Mouse (Mus musculus) testis, adult 2 months (tissue): ENCODE data around the gene Coq4. TPM values are rescaled to one million over a fixed set of nuclear protein-coding genes. Genes with fewer than 3 reads are reported as not detected.

Source experiments
- H3K27ac ChIP-seq: fragments of 200-500 bp; 2 replicates; pipeline ENCODE4 v1.5.1; 2012; ENCODE audit warnings: low read depth, low read length; ENCODE audit not compliant: control insufficient read depth, insufficient read depth
- H3K27me3 ChIP-seq: fragments of 200-500 bp; 2 replicates; pipeline ENCODE4 v1.6.1; 2012; ENCODE audit warnings: mild to moderate bottlenecking, low read length, moderate library complexity; ENCODE audit not compliant: control insufficient read depth, insufficient read depth
- H3K36me3 ChIP-seq: fragments of 200-500 bp; 2 replicates; pipeline ENCODE4 v1.6.1; 2012; ENCODE audit warnings: mild to moderate bottlenecking, low read length; ENCODE audit not compliant: control insufficient read depth, insufficient read depth
- H3K4me1 ChIP-seq: fragments of 200-500 bp; 2 replicates; pipeline ENCODE4 v1.6.1; 2012; ENCODE audit warnings: low read length; ENCODE audit not compliant: control insufficient read depth, insufficient read depth
- H3K4me3 ChIP-seq: fragments of 200-500 bp; 2 replicates; pipeline ENCODE4 v1.5.1; 2012; ENCODE audit warnings: low read depth, mild to moderate bottlenecking, low read length, moderate library complexity, mixed read lengths; ENCODE audit not compliant: control insufficient read depth
- CTCF ChIP-seq: fragments of 200-500 bp; IDR thresholded peaks from 2 replicates; pipeline ENCODE4 v1.5.1; 2012; ENCODE audit warnings: low read depth, mild to moderate bottlenecking, inconsistent platforms, low read length, moderate library complexity; ENCODE audit not compliant: control insufficient read depth, insufficient read depth, insufficient replicate concordance
- POLR2A ChIP-seq: fragments of 200-500 bp; IDR thresholded peaks from 2 replicates; pipeline ENCODE4 v1.6.1; 2012; ENCODE audit warnings: low read depth, mild to moderate bottlenecking, inconsistent platforms, low read length, moderate library complexity; ENCODE audit not compliant: control insufficient read depth
- polyA plus RNA-seq: library from polyadenylated mRNA; depleted of rRNA; stranded (reverse); fragments of >200 nt; gene quantifications from 2 replicates; pipeline ENCODE4 v1.2.3, GENCODE M21; 2012

The Coq4 gene
- polyA plus RNA-seq, 1 experiment = 125 TPM

- H3K27me3 ChIP-seq = no peaks in the 10 kb centered on the region
- H3K36me3 ChIP-seq = no peaks in the 10 kb centered on the region
- TF ChIP-seq POLR2A (no peak), CTCF (no peak)
- H3K27ac ChIP-seq = no peak overlapping the region
- H3K4me1 ChIP-seq = no peaks in the 10 kb centered on the region
- peak overlapping the region; percentile 82 for H3K4me3 ChIP-seq
Observed at GRCm38 (mm10) chr2:29802827-29803201, 15.5 kb downstream of the Coq4 start.

- H3K27ac ChIP-seq = no peak overlapping the region
- H3K4me3 ChIP-seq = no peak overlapping the region
Observed at GRCm38 (mm10) chr2:29803400-29803831, 16.1 kb downstream of the Coq4 start.

GRCm38 (mm10) chr2:29815678-29816371 lies 28.5 kb downstream of the Coq4 start:
- H3K36me3 ChIP-seq = no peaks in the 10 kb centered on the region
- no peak overlapping the region for H3K27ac ChIP-seq
- H3K4me1 ChIP-seq = peaks cover 17% of the 10 kb centered on the region
- TF ChIP-seq CTCF (no peak), POLR2A (no peak)
- no peak overlapping the region for H3K4me3 ChIP-seq
- H3K27me3 ChIP-seq = no peaks in the 10 kb centered on the region

More at GRCm38 (mm10) chr2:29803400-29803831, 16.1 kb downstream of the Coq4 start:
- H3K4me1 ChIP-seq = no peaks in the 10 kb centered on the region
- TF ChIP-seq POLR2A (no peak), CTCF (no peak; the same call in 1 of the 2 replicates)
- no peaks in the 10 kb centered on the region for H3K36me3 ChIP-seq
- H3K27me3 ChIP-seq = no peaks in the 10 kb centered on the region

- no peaks in the 10 kb centered on the region for H3K27me3 ChIP-seq
- H3K4me3 ChIP-seq = no peak overlapping the region
- peaks cover 17% of the 10 kb centered on the region for H3K4me1 ChIP-seq
- H3K36me3 ChIP-seq = no peaks in the 10 kb centered on the region
- no peak overlapping the region for H3K27ac ChIP-seq
- TF ChIP-seq POLR2A (no peak), CTCF (peak; percentile 68; the same call in 1 of the 2 replicates)
Observed at GRCm38 (mm10) chr2:29817426-29818232, 30.3 kb downstream of the Coq4 start.

- H3K27me3 ChIP-seq = no peaks in the 10 kb centered on the region
- H3K4me3 ChIP-seq = no peak overlapping the region
- no peak overlapping the region for H3K27ac ChIP-seq
- TF ChIP-seq POLR2A = no peak
- TF ChIP-seq CTCF = no peak
- H3K36me3 ChIP-seq = no peaks in the 10 kb centered on the region
- peaks cover 17% of the 10 kb centered on the region for H3K4me1 ChIP-seq
Observed at GRCm38 (mm10) chr2:29819363-29819762, 32.1 kb downstream of the Coq4 start.

GRCm38 (mm10) chr2:29820025-29820817 lies 32.9 kb downstream of the Coq4 start, which contains the start of gene Urm1:
Urm1 (plus strand) TSS chr2:29820075.
- TF ChIP-seq CTCF (no peak), POLR2A (no peak)
- Histone ChIP-seq H3K4me1 (peaks cover 12% of the 10 kb centered on the region), H3K4me3 (peak within 1 kb of the TSS; percentile 62), H3K27ac (peak within 1 kb of the TSS; percentile 39), H3K36me3 (no peaks in the 10 kb centered on the region), H3K27me3 (no peaks in the 10 kb centered on the region)

- Histone ChIP-seq H3K4me1 (peaks cover 4% of the 10 kb centered on the region; the same call in 1 of the 2 replicates), H3K27ac (peak overlapping the region; percentile 95), H3K4me3 (peak overlapping the region; percentile 100), H3K36me3 (no peaks in the 10 kb centered on the region), H3K27me3 (no peaks in the 10 kb centered on the region)
- TF ChIP-seq POLR2A = no peak
- no peak for TF ChIP-seq CTCF
Observed at GRCm38 (mm10) chr2:29826318-29826925, 39.1 kb downstream of the Coq4 start.
